Mouse (Mus musculus) limb, embryonic 14.5 days (tissue): ENCODE measurements around the gene Cilp2. TPM values are rescaled to one million over a fixed set of nuclear protein-coding genes. Genes with fewer than 3 reads are reported as not detected.

ENCODE experiments used
- ATAC-seq: fragments of 200-750 bp; cut with Nextera tagmentation; 2 replicates; pipeline ENCODE4 v1.8.0; 2017; ENCODE audit warnings: low read depth, moderate number of reproducible peaks, moderate TSS enrichment; ENCODE audit not compliant: low FRiP score
- DNase-seq: peaks from one replicate; pipeline ENCODE4 v3.0.0-alpha.2; 2015; ENCODE audit warnings: low spot score
- H3K27ac ChIP-seq: fragments of 300-500 bp; sonication (generic); replicated peaks from 2 replicates; pipeline ENCODE4 v1.5.1; 2014; ENCODE audit warnings: low read depth, mild to moderate bottlenecking, low read length, moderate library complexity, mixed read lengths
- H3K27me3 ChIP-seq: fragments of 300-500 bp; sonication (generic); 2 replicates; pipeline ENCODE4 v1.6.1; 2014; ENCODE audit warnings: low read length, mixed read lengths; ENCODE audit not compliant: control insufficient read depth, insufficient read depth
- H3K36me3 ChIP-seq: fragments of 300-500 bp; sonication (generic); 2 replicates; pipeline ENCODE4 v1.6.1; 2014; ENCODE audit warnings: mild to moderate bottlenecking, low read length, moderate library complexity, mixed read lengths; ENCODE audit not compliant: control insufficient read depth, insufficient read depth
- H3K4me1 ChIP-seq: fragments of 300-500 bp; sonication (generic); 2 replicates; pipeline ENCODE4 v1.6.1; 2014; ENCODE audit warnings: antibody characterized with exemption, low read length, mixed read lengths; ENCODE audit not compliant: control insufficient read depth, insufficient read depth
- H3K4me2 ChIP-seq: fragments of 300-500 bp; sonication (generic); replicated peaks from 2 replicates; pipeline ENCODE4 v1.6.1; 2014; ENCODE audit warnings: low read depth, mild to moderate bottlenecking, low read length, moderate library complexity; ENCODE audit not compliant: severe bottlenecking
- H3K4me3 ChIP-seq: fragments of 300-500 bp; sonication (generic); replicated peaks from 2 replicates; pipeline ENCODE4 v1.5.1; 2014; ENCODE audit warnings: low read length
- H3K9ac ChIP-seq: fragments of 300-500 bp; sonication (generic); 2 replicates; pipeline ENCODE4 v1.6.1; 2014; ENCODE audit warnings: mild to moderate bottlenecking, low read depth, low read length, moderate library complexity; ENCODE audit not compliant: severe bottlenecking
- H3K9me3 ChIP-seq: fragments of 300-500 bp; sonication (generic); 2 replicates; pipeline ENCODE4 v1.6.1; 2016; ENCODE audit warnings: low read length; ENCODE audit not compliant: control insufficient read depth
- POLR2A ChIP-seq: fragments of 200-500 bp; IDR thresholded peaks from 2 replicates; pipeline ENCODE4 v1.8.0; 2012; ENCODE audit warnings: inconsistent platforms, mild to moderate bottlenecking, moderate library complexity, borderline replicate concordance; ENCODE audit not compliant: insufficient read depth, insufficient read length; ENCODE audit errors: extremely low read depth
- WGBS: fragments of 180-500 bp; shearing (Covaris S2); extraction: QIAGEN DNeasy Blood & Tissue Kit; methylation state at CpG from one replicate; pipeline ENCODE4 v1.1.7; 2014; 5-methylcytosine and 5-hydroxymethylcytosine counted together
- polyA plus RNA-seq, 2 experiments: library from polyadenylated mRNA; depleted of rRNA in 1 of 2; stranded (reverse) in 1 of 2; unstranded in 1 of 2; fragments of >200 nt; fragmentation: Nextera tagmentation in 1 of 2; extraction: Ambion mirVana in 1 of 2; gene quantifications; 2 replicates each; pipeline versions ENCODE4 v1.2.1 to v1.2.3; 2012 to 2014

Gene Cilp2
- polyA plus RNA-seq, 2 experiments: 1.5 to 2.6 TPM

DNA sequence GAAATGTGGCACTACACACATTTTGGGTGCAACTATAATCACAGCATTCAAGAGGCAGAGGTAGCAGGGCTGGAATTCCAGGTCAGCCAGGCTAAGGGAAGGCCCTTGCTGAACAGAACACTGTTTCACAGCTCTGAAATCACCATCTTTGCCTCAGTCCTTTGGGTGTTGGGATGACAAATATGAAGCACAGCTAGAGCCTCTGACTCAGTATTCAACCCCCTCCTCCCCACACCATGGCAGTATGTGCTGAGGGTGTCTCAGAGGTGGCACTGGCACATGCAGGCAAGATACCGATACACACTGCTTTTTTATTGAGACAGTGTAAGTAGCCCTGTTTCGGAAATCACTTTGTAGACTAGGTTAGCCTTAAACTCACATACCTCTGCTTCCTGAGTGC is 18.8 kb upstream of the Cilp2 start:
- Histone ChIP-seq H3K4me1 (0 out of 2 replicates have a peak, but pooled peaks cover 5% of the 10 kb centered on the region), H3K36me3 (peaks cover 44% of the 10 kb centered on the region), H3K4me2 (no peak overlapping the region), H3K9me3 (no peaks in the 10 kb centered on the region), H3K9ac (no peak overlapping the region), H3K27me3 (no peaks in the 10 kb centered on the region), H3K27ac (no peak overlapping the region), H3K4me3 (no peak overlapping the region)
- 79% methylated on average over 2 of the region's 2 CpGs for WGBS
- no peak for TF ChIP-seq POLR2A
- ATAC-seq: no peak
- no peak for DNase-seq

DNA sequence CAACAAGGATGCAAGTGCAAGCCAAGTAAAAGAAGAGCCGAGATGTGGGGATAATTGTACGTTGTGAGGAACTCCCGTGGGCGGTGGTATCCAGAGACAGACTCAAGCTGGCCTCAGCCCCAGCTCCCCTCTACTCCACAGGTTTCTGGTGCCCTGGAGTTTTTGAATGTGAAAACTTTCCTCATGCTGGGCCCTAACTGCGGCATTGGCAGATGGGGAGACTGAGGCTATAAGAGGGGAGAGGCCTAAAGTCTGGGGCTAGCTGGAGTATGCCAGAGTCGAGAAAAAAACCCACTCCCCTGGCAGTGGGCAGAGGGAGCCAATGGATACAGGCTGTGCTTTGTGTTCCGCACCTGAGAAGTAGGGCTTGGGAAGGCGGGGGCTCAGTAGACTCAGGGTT is 16.6 kb upstream of the Cilp2 start:
- Histone ChIP-seq H3K4me2 (peak overlapping the region; percentile 93), H3K4me1 (peaks cover 14% of the 10 kb centered on the region), H3K27ac (no peak overlapping the region), H3K36me3 (peaks cover 22% of the 10 kb centered on the region), H3K9ac (no peak overlapping the region), H3K27me3 (no peaks in the 10 kb centered on the region), H3K9me3 (no peaks in the 10 kb centered on the region), H3K4me3 (no peak overlapping the region; the same call in 1 of the 2 replicates)
- no peak for DNase-seq
- TF ChIP-seq POLR2A: no peak
- ATAC-seq: no peak
- WGBS: 73% methylated on average over 8 of the region's 8 CpGs

DNA sequence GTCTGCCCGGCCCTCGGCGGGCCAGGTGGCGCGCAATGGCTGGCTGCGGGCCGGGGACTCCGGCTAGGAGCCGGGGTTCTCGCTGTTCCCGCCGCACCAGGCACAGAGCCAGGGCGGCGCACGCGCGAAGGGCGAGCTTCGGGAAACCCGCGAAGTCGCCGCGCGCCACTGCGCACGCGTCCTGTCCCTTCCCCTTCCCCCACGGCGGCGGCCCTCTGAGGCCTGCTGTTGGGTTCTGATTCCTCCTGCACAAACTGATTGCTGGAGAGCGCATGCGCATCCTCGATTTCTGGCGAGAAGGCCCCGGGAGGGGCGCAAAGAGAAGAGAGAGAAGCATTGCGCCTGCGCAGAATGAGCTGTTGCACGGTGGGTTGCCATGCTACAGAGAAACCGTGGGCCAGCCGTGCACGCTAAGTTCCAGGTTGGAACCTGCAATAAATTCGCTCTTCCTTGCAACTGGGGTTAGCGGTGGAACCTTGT is 15.6 kb upstream of the Cilp2 start:
- peak; percentile 100 for DNase-seq
- Histone ChIP-seq H3K9ac (peak overlapping the region; percentile 74), H3K4me1 (peaks cover 14% of the 10 kb centered on the region), H3K9me3 (no peaks in the 10 kb centered on the region), H3K27ac (peak overlapping the region; percentile 89), H3K4me3 (peak overlapping the region; percentile 73), H3K36me3 (peaks cover 12% of the 10 kb centered on the region), H3K27me3 (no peaks in the 10 kb centered on the region), H3K4me2 (peak overlapping the region; percentile 93)
- peak; percentile 83; the same call in 1 of the 2 replicates for TF ChIP-seq POLR2A
- under 1% methylated on average over 36 of the region's 45 CpGs for WGBS
- peak; percentile 87 for ATAC-seq

GRCm38 (mm10) chr8:69902163-69903062 is 14.9 kb upstream of the Cilp2 start, which contains the start of the genes Tssk6, Ndufa13 and Yjefn3:
TSS of gene Tssk6 (plus strand) at chr8:69902184.
TSS of gene Ndufa13 (minus strand) at chr8:69902558.
TSS of gene Yjefn3 (minus strand) at chr8:69902712.
- DNase-seq (no peak), ATAC-seq (peak; percentile 32)
- H3K36me3 ChIP-seq: peaks cover 6% of the 10 kb centered on the region
- peak within 1 kb of the TSS; percentile 93 for H3K4me2 ChIP-seq
- H3K27me3 ChIP-seq: no peaks in the 10 kb centered on the region
- peak within 1 kb of the TSS; percentile 81 for H3K9ac ChIP-seq
- TF ChIP-seq POLR2A: no peak
- H3K4me3 ChIP-seq: peak within 1 kb of the TSS; percentile 73
- no peaks in the 10 kb centered on the region for H3K9me3 ChIP-seq
- WGBS: 2% methylated on average over 86 of the region's 89 CpGs
- peaks cover 17% of the 10 kb centered on the region for H3K4me1 ChIP-seq
- peak within 1 kb of the TSS; percentile 89 for H3K27ac ChIP-seq

DNA sequence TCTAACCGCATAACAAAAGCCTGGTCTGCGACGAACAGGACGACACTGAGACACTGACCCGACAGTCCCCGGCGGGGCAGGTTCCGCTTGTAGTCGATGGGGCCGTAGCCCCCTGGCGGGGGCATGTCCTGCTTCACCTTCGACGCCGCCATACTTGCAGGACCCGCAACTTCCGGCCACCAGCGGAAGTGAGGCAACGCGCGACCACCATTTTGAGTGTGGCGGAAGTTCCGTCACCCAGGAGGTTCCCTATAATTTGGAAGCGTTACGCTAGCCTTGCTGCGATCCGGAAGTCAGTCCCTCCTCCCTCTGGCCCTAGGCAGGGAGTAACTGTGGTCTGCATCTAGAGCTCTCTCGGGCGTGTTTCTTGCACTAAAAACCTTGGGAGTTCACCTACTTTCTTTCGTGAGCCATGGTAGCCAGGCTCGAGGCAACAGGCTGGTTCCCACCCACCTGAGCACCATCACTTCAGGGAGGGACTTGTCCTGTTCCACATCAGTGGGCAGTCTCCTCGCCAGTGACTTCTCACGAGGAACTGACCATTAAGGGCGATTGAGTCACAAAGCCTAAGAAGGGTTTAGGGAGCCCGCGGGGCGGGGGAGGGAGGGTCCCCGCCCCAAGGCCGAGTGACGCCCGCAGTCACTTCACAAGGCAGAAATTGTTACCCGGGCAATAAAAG is 14.1 kb upstream of the Cilp2 start:
- ATAC-seq (peak; percentile 80), DNase-seq (peak; percentile 94)
- no peaks in the 10 kb centered on the region for H3K27me3 ChIP-seq
- peak overlapping the region; percentile 81 for H3K9ac ChIP-seq
- H3K9me3 ChIP-seq: no peaks in the 10 kb centered on the region
- TF ChIP-seq POLR2A: peak; percentile 85; the same call in 1 of the 2 replicates
- WGBS: 2% methylated on average over 41 of the region's 41 CpGs
- H3K36me3 ChIP-seq: no peaks in the 10 kb centered on the region; the same call in 1 of the 2 replicates
- peak overlapping the region; percentile 93 for H3K4me2 ChIP-seq
- H3K27ac ChIP-seq: peak overlapping the region; percentile 89
- H3K4me1 ChIP-seq: peaks cover 17% of the 10 kb centered on the region
- H3K4me3 ChIP-seq: peak overlapping the region; percentile 73
